Mouse (Mus musculus): ENCODE measurements at regions not wholly inside any gene's neighbourhood (a gene's known extent, or its start where the extent isn't known, plus 50 kb on each side); places are given as distances from the start of the nearest gene placed in this dataset.

- Histone ChIP-seq H3K9ac (no peak overlapping the region), H3K27me3 (no peaks in the 10 kb centered on the region), H3K9me3 (no peaks in the 10 kb centered on the region), H3K4me2 (no peak overlapping the region), H3K4me3 (no peak overlapping the region), H3K36me3 (no peaks in the 10 kb centered on the region), H3K4me1 (replicated peaks) (no peaks in the 10 kb centered on the region), H3K27ac (replicated peaks) (no peak overlapping the region)
- no peak for ATAC-seq (ENCODE audit: low FRiP score, low read depth)
- WGBS, result 89% methylated on average over 5 of the region's 5 CpGs
These were observed 64.3 kb upstream of the 1700024P04Rik start for GRCm38 (mm10) chr13:99048651-99049100.

GRCm38 (mm10) chr13:99047219-99047618, 62.9 kb upstream of the 1700024P04Rik start:
- Histone ChIP-seq H3K27ac (replicated peaks) (no peak overlapping the region), H3K27me3 (no peaks in the 10 kb centered on the region), H3K4me2 (no peak overlapping the region), H3K4me3 (no peak overlapping the region), H3K4me1 (replicated peaks) (no peaks in the 10 kb centered on the region), H3K9me3 (no peaks in the 10 kb centered on the region), H3K36me3 (no peaks in the 10 kb centered on the region), H3K9ac (no peak overlapping the region)
- 69% methylated on average over 7 of the region's 7 CpGs for WGBS
- ATAC-seq (ENCODE audit: low FRiP score, low read depth), result no peak

- WGBS, result 88% methylated on average over 1 of the region's 1 CpGs
- Histone ChIP-seq H3K9ac (no peak overlapping the region), H3K27me3 (no peaks in the 10 kb centered on the region), H3K4me3 (no peak overlapping the region), H3K4me2 (no peak overlapping the region), H3K9me3 (no peaks in the 10 kb centered on the region), H3K4me1 (replicated peaks) (no peaks in the 10 kb centered on the region), H3K27ac (replicated peaks) (no peak overlapping the region), H3K36me3 (no peaks in the 10 kb centered on the region)
- ATAC-seq (ENCODE audit: low FRiP score, low read depth), result no peak
These were observed 62.4 kb upstream of the 1700024P04Rik start for GRCm38 (mm10) chr13:99046737-99047136.

GRCm38 (mm10) chr13:99042086-99042485, 57.7 kb upstream of the 1700024P04Rik start:
- no peaks in the 10 kb centered on the region for H3K36me3 ChIP-seq
- 94% methylated on average over 6 of the region's 6 CpGs for WGBS
- ATAC-seq (ENCODE audit: low FRiP score, low read depth), result no peak
- H3K4me1 ChIP-seq (replicated peaks), result no peaks in the 10 kb centered on the region
- no peak overlapping the region for H3K27ac ChIP-seq (replicated peaks)
- H3K9ac ChIP-seq, result no peak overlapping the region
- H3K9me3 ChIP-seq, result no peaks in the 10 kb centered on the region
- no peak overlapping the region for H3K4me2 ChIP-seq
- H3K4me3 ChIP-seq, result no peak overlapping the region
- H3K27me3 ChIP-seq, result no peaks in the 10 kb centered on the region

- H3K27me3 ChIP-seq, result no peaks in the 10 kb centered on the region
- H3K9ac ChIP-seq, result no peak overlapping the region
- H3K9me3 ChIP-seq, result no peaks in the 10 kb centered on the region
- no peak overlapping the region for H3K4me2 ChIP-seq
- no peak overlapping the region for H3K4me3 ChIP-seq
- 94% methylated on average over 6 of the region's 6 CpGs for WGBS
- H3K4me1 ChIP-seq (replicated peaks), result no peaks in the 10 kb centered on the region
- no peaks in the 10 kb centered on the region for H3K36me3 ChIP-seq
- no peak for ATAC-seq (ENCODE audit: low FRiP score, low read depth)
- H3K27ac ChIP-seq (replicated peaks), result no peak overlapping the region
These were observed 56.9 kb upstream of the 1700024P04Rik start for GRCm38 (mm10) chr13:99041256-99041655.

GRCm38 (mm10) chr13:99040846-99041245, 56.5 kb upstream of the 1700024P04Rik start:
- H3K4me1 ChIP-seq (replicated peaks), result no peaks in the 10 kb centered on the region
- H3K27me3 ChIP-seq, result no peaks in the 10 kb centered on the region
- H3K4me2 ChIP-seq, result no peak overlapping the region
- no peak overlapping the region for H3K4me3 ChIP-seq
- H3K36me3 ChIP-seq, result no peaks in the 10 kb centered on the region
- no peak overlapping the region for H3K9ac ChIP-seq
- 93% methylated on average over 6 of the region's 6 CpGs for WGBS
- H3K9me3 ChIP-seq, result no peaks in the 10 kb centered on the region
- no peak for ATAC-seq (ENCODE audit: low FRiP score, low read depth)
- no peak overlapping the region for H3K27ac ChIP-seq (replicated peaks)

GRCm38 (mm10) chr13:99040171-99040570, 55.8 kb upstream of the 1700024P04Rik start:
- H3K4me2 ChIP-seq, result no peak overlapping the region
- no peak overlapping the region for H3K27ac ChIP-seq (replicated peaks)
- no peaks in the 10 kb centered on the region for H3K4me1 ChIP-seq (replicated peaks)
- 74% methylated on average over 4 of the region's 4 CpGs for WGBS
- no peaks in the 10 kb centered on the region for H3K27me3 ChIP-seq
- no peaks in the 10 kb centered on the region for H3K36me3 ChIP-seq
- no peaks in the 10 kb centered on the region for H3K9me3 ChIP-seq
- H3K4me3 ChIP-seq, result no peak overlapping the region
- no peak for ATAC-seq (ENCODE audit: low FRiP score, low read depth)
- H3K9ac ChIP-seq, result no peak overlapping the region

GRCm38 (mm10) chr13:99039063-99039385, 54.7 kb upstream of the 1700024P04Rik start:
- ATAC-seq (ENCODE audit: low FRiP score, low read depth), result no peak
- Histone ChIP-seq H3K4me2 (no peak overlapping the region), H3K9me3 (no peaks in the 10 kb centered on the region), H3K9ac (no peak overlapping the region), H3K27me3 (no peaks in the 10 kb centered on the region), H3K4me1 (replicated peaks) (no peaks in the 10 kb centered on the region), H3K36me3 (no peaks in the 10 kb centered on the region), H3K27ac (replicated peaks) (no peak overlapping the region), H3K4me3 (no peak overlapping the region)
- 92% methylated on average over 7 of the region's 7 CpGs for WGBS

- no peaks in the 10 kb centered on the region for H3K27me3 ChIP-seq
- peaks cover 6% of the 10 kb centered on the region; the same call in 1 of the 2 replicates for H3K4me1 ChIP-seq (replicated peaks)
- no peak overlapping the region for H3K4me3 ChIP-seq
- H3K36me3 ChIP-seq, result no peaks in the 10 kb centered on the region
- no peak overlapping the region for H3K4me2 ChIP-seq
- no peak for ATAC-seq (ENCODE audit: low FRiP score, low read depth)
- 66% methylated on average over 15 of the region's 15 CpGs for WGBS
- no peak overlapping the region for H3K27ac ChIP-seq (replicated peaks)
- H3K9me3 ChIP-seq, result no peaks in the 10 kb centered on the region
- no peak overlapping the region for H3K9ac ChIP-seq
These were observed 54.1 kb upstream of the 1700024P04Rik start for GRCm38 (mm10) chr13:99038198-99039062.

- Histone ChIP-seq H3K9me3 (no peaks in the 10 kb centered on the region), H3K4me1 (replicated peaks) (peaks cover 8% of the 10 kb centered on the region; the same call in 1 of the 2 replicates), H3K27me3 (no peaks in the 10 kb centered on the region), H3K36me3 (no peaks in the 10 kb centered on the region), H3K4me3 (no peak overlapping the region), H3K9ac (no peak overlapping the region), H3K27ac (replicated peaks) (no peak overlapping the region), H3K4me2 (no peak overlapping the region)
- no peak for ATAC-seq (ENCODE audit: low FRiP score, low read depth)
- 90% methylated on average over 4 of the region's 4 CpGs for WGBS
These were observed 52.8 kb upstream of the 1700024P04Rik start for GRCm38 (mm10) chr13:99037131-99037530.

Measured in hindbrain, embryonic 15.5 days (tissue).